ENCODE assay signal across 9 mouse cellular contexts in the genomic region with DNA sequence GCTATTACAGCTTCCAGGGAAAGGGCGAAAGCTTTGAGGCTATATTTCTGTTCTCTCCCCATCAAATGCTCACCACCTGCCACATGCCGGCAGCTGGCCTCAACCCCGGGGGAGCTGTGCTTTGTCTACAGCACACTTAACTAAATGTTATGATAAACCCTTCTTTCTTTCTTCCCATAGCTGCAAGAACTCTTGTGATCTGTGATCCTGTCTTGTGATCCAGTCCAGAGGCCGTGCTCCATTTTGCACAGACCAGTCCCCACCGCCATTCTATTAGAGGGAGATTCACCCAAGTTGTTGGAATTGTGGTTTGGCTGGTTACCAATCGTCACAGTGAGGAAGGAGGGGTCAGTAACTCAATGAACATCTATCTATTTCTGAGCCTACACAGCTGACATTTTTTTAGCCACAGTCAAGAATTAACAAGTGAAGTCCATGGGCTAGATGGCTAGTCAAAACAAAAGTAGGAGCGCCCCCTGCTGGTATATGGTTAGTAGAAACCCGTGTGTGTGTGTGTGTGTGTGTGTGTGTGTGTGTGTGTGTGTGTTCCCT.
DNase-seq lines count a peak whose midpoint lies in the region; ATAC-seq and TF ChIP-seq lines count a peak whose summit lies in the region.
"Had no signal": no experiment of that assay in that cellular context is flagged by ENCODE, and none has a peak within 500 bp of the region (broad histone marks: within the 10 kb centered on the region; RNA-seq: fewer than 3 reads in every experiment).

No protein-coding gene starts in this region.

- no peak overlapping the region for H3K4me2 ChIP-seq in liver, embryonic 12.5 days
- no peak overlapping the region for H3K4me2 ChIP-seq in kidney, embryonic 14.5 days (replicated peaks; ENCODE audit: low read depth, low read length)
- H3K4me2 ChIP-seq in lung, embryonic 16.5 days (ENCODE audit: low read depth, low read length) = no peak overlapping the region

- H3K9ac ChIP-seq in liver, embryonic 12.5 days = no peak overlapping the region
- no peak overlapping the region for H3K9ac ChIP-seq in kidney, embryonic 14.5 days (ENCODE audit: low read depth, low read length)
- H3K9ac ChIP-seq in lung, embryonic 16.5 days (ENCODE audit: low read length) = no peak overlapping the region
- H3K9ac ChIP-seq: liver, embryonic 14.5 days had no signal

- no peaks in the 10 kb centered on the region for H3K4me1 ChIP-seq in liver, embryonic 12.5 days
- peaks cover 26% of the 10 kb centered on the region for H3K4me1 ChIP-seq in forebrain, embryonic 10.5 days
- no peaks in the 10 kb centered on the region for H3K4me1 ChIP-seq in kidney, embryonic 14.5 days (ENCODE audit: control insufficient read depth, insufficient read depth, low read length)
- H3K4me1 ChIP-seq in lung, embryonic 16.5 days (replicated peaks; ENCODE audit: control insufficient read depth, insufficient read depth, low read length) = no peaks in the 10 kb centered on the region

- H3K27me3 ChIP-seq in liver, embryonic 12.5 days (replicated peaks) = no peaks in the 10 kb centered on the region
- H3K27me3 ChIP-seq in forebrain, embryonic 10.5 days (ENCODE audit: poor library complexity, severe bottlenecking) = peaks cover 50% of the 10 kb centered on the region
- no peaks in the 10 kb centered on the region for H3K27me3 ChIP-seq in kidney, embryonic 14.5 days (ENCODE audit: control insufficient read depth, insufficient read depth, low read length)
- H3K27me3 ChIP-seq in lung, embryonic 16.5 days (ENCODE audit: control insufficient read depth, insufficient read depth, low read depth, low read length) = no peaks in the 10 kb centered on the region

- WGBS in liver, embryonic 12.5 days (ENCODE audit: insufficient replicate concordance) = 47% methylated on average over 8 of the region's 8 CpGs
- WGBS in forebrain, embryonic 10.5 days = 15% methylated on average over 8 of the region's 8 CpGs
- WGBS in kidney, embryonic 14.5 days = 30% methylated on average over 8 of the region's 8 CpGs
- WGBS in lung, embryonic 16.5 days = 37% methylated on average over 8 of the region's 8 CpGs

- peak; percentile 32 for DNase-seq in liver
- DNase-seq in brain, embryonic 14.5 days (ENCODE audit: low read depth) = peak; percentile 87
- DNase-seq in forebrain, embryonic 10.5 days (ENCODE audit: extremely low spot score, low spot score) = peak; percentile 76
- peak; percentile 88 for DNase-seq in retina, postnatal 1 day
- no peak for DNase-seq in thymus, postnatal 10 days (ENCODE audit: low spot score in 2 of 2)

- no peak for ATAC-seq in liver, embryonic 12.5 days
- peak; percentile 64; the same call in 1 of the 2 replicates for ATAC-seq in kidney, embryonic 14.5 days (ENCODE audit: low FRiP score, low TSS enrichment)
- ATAC-seq in lung, embryonic 16.5 days (ENCODE audit: low read depth) = peak; percentile 69

- TF ChIP-seq CTCF in brain, embryonic 14.5 days (IDR thresholded peaks at IDR 0.05; ENCODE audit: borderline replicate concordance, extremely low read depth, insufficient read depth, insufficient read length) = peak; percentile 52; the same call in 1 of the 2 replicates

- TF ChIP-seq POLR2A in brain, embryonic 14.5 days (IDR thresholded peaks at IDR 0.05; ENCODE audit: borderline replicate concordance, extremely low read depth, insufficient read depth, insufficient read length, poor library complexity, severe bottlenecking) = no peak

- H3K9me3 ChIP-seq in liver, embryonic 12.5 days (replicated peaks) = no peaks in the 10 kb centered on the region
- no peaks in the 10 kb centered on the region for H3K9me3 ChIP-seq in forebrain, embryonic 10.5 days
- H3K9me3 ChIP-seq in kidney, embryonic 14.5 days (ENCODE audit: control insufficient read depth, low read length) = no peaks in the 10 kb centered on the region
- no peaks in the 10 kb centered on the region for H3K9me3 ChIP-seq in lung, embryonic 16.5 days (ENCODE audit: control insufficient read depth, low read length)

- no peaks in the 10 kb centered on the region for H3K36me3 ChIP-seq in liver, embryonic 12.5 days
- H3K36me3 ChIP-seq in forebrain, embryonic 10.5 days (replicated peaks) = no peaks in the 10 kb centered on the region
- no peaks in the 10 kb centered on the region for H3K36me3 ChIP-seq in kidney, embryonic 14.5 days (ENCODE audit: control insufficient read depth, insufficient read depth, low read length)
- no peaks in the 10 kb centered on the region for H3K36me3 ChIP-seq in lung, embryonic 16.5 days (ENCODE audit: control insufficient read depth, insufficient read depth, low read length)

- no peak overlapping the region for H3K4me3 ChIP-seq in liver, embryonic 12.5 days
- no peak overlapping the region for H3K4me3 ChIP-seq in forebrain, embryonic 10.5 days
- no peak overlapping the region for H3K4me3 ChIP-seq in kidney, embryonic 14.5 days (ENCODE audit: low read length)
- H3K4me3 ChIP-seq in lung, embryonic 16.5 days (ENCODE audit: low read length) = no peak overlapping the region

- H3K27ac ChIP-seq in liver, embryonic 12.5 days = no peak overlapping the region
- peak overlapping the region; percentile 68 for H3K27ac ChIP-seq in forebrain, embryonic 10.5 days
- no peak overlapping the region for H3K27ac ChIP-seq in kidney, embryonic 14.5 days (ENCODE audit: low read depth, low read length)
- H3K27ac ChIP-seq in lung, embryonic 16.5 days (ENCODE audit: low read length) = no peak overlapping the region
- H3K27ac ChIP-seq: liver, embryonic 14.5 days had no signal

Comparison
In these comparisons a context has a peak if more than half of its experiments do, and no peak if none do; other contexts are left out.
1. DNase-seq: peak in liver (single experiment), brain, embryonic 14.5 days (single experiment), forebrain, embryonic 10.5 days (single experiment) and retina, postnatal 1 day (single experiment); none in thymus, postnatal 10 days (0 of 2).